Mouse (Mus musculus) T-cell, adult 66 days (primary cell): ENCODE data around the gene Olfr1133. TPM values are rescaled to one million over a fixed set of nuclear protein-coding genes. Genes with fewer than 3 reads are reported as not detected.

Experiments used
- total RNA-seq, 2 experiments: library from RNA; stranded (reverse); gene quantifications; 3 replicates in 1 of 2; 4 replicates in 1 of 2; pipeline ENCODE4 v1.2.4; 2023

Olfr1133 gene
- not detected for total RNA-seq

GRCm38 (mm10) chr2:87647274-87647673 is at the start of gene Olfr1133:
TSS of gene Olfr1133 (minus strand) at chr2:87647374.

GRCm38 (mm10) chr2:87693847-87694246 is 46.7 kb upstream of the Olfr1133 start, which contains the start of gene Olfr1136:
TSS of gene Olfr1136 (minus strand) at chr2:87693947.

GRCm38 (mm10) chr2:87673564-87673963 is 26.4 kb upstream of the Olfr1133 start, which contains the start of gene Olfr1135:
TSS of gene Olfr1135 (minus strand) at chr2:87673664.

GRCm38 (mm10) chr2:87658360-87658759 is 11.2 kb upstream of the Olfr1133 start, which contains the start of gene Olfr1134:
TSS of gene Olfr1134 (minus strand) at chr2:87658460.

GRCm38 (mm10) chr2:87637435-87637834 is 9.7 kb downstream of the Olfr1133 start, which contains the start of gene Olfr1132:
TSS of gene Olfr1132 (minus strand) at chr2:87637535.

GRCm38 (mm10) chr2:87626804-87627203 is 20.4 kb downstream of the Olfr1133 start, which contains the start of gene Olfr1131:
TSS of gene Olfr1131 (plus strand) at chr2:87627104.

GRCm38 (mm10) chr2:87605912-87606311 is 41.3 kb downstream of the Olfr1133 start, which contains the start of gene Olfr1130:
TSS of gene Olfr1130 (plus strand) at chr2:87606212.

Other genes with a start within 250 kb of the Olfr1133 start
- not detected for gene Olfr1123, start 230.7 kb downstream of the Olfr1133 start, total RNA-seq
- not detected for gene Olfr1124, start 217.1 kb downstream of the Olfr1133 start, total RNA-seq
- gene Olfr1126, start 193.4 kb downstream of the Olfr1133 start, total RNA-seq: not detected
- gene Pramel7, start 150.3 kb downstream of the Olfr1133 start, total RNA-seq: not detected
- not detected for gene Pramel6, start 140.8 kb downstream of the Olfr1133 start, total RNA-seq
- gene Olfr153, start 115.6 kb downstream of the Olfr1133 start, total RNA-seq: not detected
- not detected for gene Olfr1128, start 101.8 kb downstream of the Olfr1133 start, total RNA-seq
- gene Olfr1129, start 73.5 kb downstream of the Olfr1133 start, total RNA-seq: not detected
- not detected for gene Olfr1130, start 41.2 kb downstream of the Olfr1133 start, total RNA-seq
- not detected for gene Olfr1131, start 20.3 kb downstream of the Olfr1133 start, total RNA-seq
- gene Olfr1132, start 9.8 kb downstream of the Olfr1133 start, total RNA-seq: not detected
- not detected for gene Olfr1134, start 11.1 kb upstream of the Olfr1133 start, total RNA-seq
- gene Olfr1135, start 26.3 kb upstream of the Olfr1133 start, total RNA-seq: not detected
- not detected for gene Olfr1136, start 46.6 kb upstream of the Olfr1133 start, total RNA-seq
- not detected for gene Olfr1137, start 65.8 kb upstream of the Olfr1133 start, total RNA-seq
- not detected for gene Olfr1138, start 92.6 kb upstream of the Olfr1133 start, total RNA-seq
- not detected for gene Olfr1140, start 96.4 kb upstream of the Olfr1133 start, total RNA-seq
- gene Olfr1141, start 106.6 kb upstream of the Olfr1133 start, total RNA-seq: not detected
- gene Olfr152, start 132.1 kb upstream of the Olfr1133 start, total RNA-seq: not detected
- gene Olfr1143, start 153.2 kb upstream of the Olfr1133 start, total RNA-seq: not detected
- gene Olfr1145, start 162.4 kb upstream of the Olfr1133 start, total RNA-seq: not detected
- gene Olfr1148, start 183.2 kb upstream of the Olfr1133 start, total RNA-seq: not detected
- gene Olfr1150-ps1, start 196.6 kb upstream of the Olfr1133 start, total RNA-seq: not detected
- gene Olfr1151, start 208.5 kb upstream of the Olfr1133 start, total RNA-seq: not detected
- gene Olfr1152, start 219.1 kb upstream of the Olfr1133 start, total RNA-seq: not detected
- gene Olfr1153, start 247.6 kb upstream of the Olfr1133 start, total RNA-seq: not detected